Mouse (Mus musculus): ENCODE data around the gene Gm9789. TPM values are rescaled to one million over a fixed set of nuclear protein-coding genes. Genes with fewer than 3 reads are reported as not detected.

The Gm9789 gene
- not detected for polyA plus RNA-seq (2014; fragmentation: Illumina TruSeq; extraction: RNeasy Lipid Tissue Mini Kit (QIAGEN cat#74804); ENCODE audit: low read depth, low replicate concordance)

DNA sequence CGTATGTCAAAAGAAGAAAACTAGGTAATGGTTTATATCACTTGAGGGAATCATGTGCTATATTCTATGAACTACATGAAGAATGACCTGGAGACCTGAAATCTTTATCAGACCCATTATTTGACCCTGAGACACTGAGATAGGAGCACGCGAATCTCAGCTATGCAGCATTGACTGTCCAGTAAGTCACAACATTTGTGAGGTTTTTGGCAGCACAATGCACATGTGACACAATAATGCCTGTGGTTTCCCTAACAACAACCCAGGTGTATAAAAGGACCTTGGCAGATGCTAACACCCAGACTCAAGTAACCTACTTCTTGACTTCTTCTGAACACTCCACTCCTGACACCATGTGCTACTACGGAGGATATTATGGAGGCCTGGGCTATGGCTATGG lies at the start of gene Gm9789:
Gm9789 (plus strand) TSS at position 301 of the 400 bp plus-strand sequence.

DNA sequence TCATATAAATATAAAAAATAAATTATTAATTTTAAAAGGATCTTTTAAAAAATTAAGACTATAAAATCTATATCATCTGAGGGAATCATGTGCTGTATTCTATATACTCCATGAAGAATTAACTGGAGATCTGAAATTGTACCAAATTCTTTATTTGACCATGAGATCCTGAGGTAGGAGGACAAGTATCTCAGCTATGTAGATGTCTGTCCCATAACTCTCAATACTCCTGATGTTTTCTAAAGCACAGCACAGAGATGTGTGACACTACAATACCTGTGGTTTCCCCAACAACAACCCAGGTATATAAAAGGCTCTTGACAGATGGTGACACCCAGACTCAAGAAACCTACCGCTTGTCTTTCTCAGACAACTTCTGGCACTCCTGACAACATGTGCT lies 17.2 kb upstream of the Gm9789 start, which contains the start of gene Gm6358:
Gm6358 (plus strand) TSS at position 301 of the 400 bp plus-strand sequence.

DNA sequence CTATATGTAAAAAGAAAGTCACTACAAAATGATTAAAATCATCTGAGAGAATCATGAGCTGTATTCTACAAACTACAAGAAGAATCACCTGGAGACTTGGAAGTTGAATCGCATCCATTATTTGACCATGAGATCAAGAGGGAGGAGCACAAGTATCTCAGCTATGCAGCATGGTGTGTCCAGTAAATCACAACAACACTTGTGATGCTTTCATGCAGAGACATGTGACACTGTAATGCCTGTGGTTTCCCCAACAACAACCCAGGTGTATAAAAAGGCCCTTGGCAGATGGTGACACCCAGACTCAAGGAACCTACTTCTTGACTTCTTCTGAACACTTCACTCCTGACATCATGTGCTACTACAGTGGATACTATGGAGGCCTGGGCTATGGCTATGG lies 7.0 kb upstream of the Gm9789 start, which contains the start of gene Gm10061:
Gm10061 (plus strand) TSS at position 301 of the 400 bp plus-strand sequence.

DNA sequence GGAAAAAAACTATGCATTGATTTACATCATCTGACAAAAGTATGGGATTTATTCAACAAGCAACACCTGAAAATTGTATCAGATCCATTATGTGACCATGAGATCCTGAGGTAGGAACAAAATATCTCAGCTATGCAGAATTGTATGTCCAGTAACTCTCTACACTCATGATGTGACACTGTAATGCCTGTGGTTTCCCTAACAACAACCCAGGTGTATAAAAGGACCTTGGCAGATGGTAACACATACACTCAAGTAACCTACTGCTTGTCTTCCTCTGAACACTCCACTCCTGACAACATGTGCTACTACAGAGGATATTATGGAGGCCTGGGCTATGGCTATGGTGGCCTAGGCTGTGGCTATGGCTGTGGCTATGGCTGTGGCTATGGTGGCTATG lies 11.4 kb downstream of the Gm9789 start, which contains the start of gene Gm7735:
Gm7735 (plus strand) TSS at position 301 of the 400 bp plus-strand sequence.

DNA sequence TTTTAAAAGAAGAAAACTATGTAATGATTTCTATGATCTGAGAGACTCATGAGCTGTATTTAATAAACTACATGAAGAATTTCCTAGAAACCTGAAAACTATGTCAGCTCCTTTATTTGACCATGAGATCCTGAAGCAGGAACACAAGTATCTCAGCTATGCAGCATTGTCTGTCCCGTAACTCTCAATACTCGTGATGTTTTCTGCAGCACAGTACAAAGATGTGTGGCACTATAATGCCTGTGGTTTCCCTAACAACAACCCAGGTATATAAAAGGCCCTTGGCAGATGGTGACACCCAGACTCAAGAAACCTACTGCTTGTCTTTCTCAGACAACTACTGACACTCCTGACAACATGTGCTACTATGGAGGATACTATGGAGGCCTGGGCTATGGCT lies 16.7 kb downstream of the Gm9789 start, which contains the start of gene 1110057P08Rik:
1110057P08Rik (plus strand) TSS at position 301 of the 400 bp plus-strand sequence.

DNA sequence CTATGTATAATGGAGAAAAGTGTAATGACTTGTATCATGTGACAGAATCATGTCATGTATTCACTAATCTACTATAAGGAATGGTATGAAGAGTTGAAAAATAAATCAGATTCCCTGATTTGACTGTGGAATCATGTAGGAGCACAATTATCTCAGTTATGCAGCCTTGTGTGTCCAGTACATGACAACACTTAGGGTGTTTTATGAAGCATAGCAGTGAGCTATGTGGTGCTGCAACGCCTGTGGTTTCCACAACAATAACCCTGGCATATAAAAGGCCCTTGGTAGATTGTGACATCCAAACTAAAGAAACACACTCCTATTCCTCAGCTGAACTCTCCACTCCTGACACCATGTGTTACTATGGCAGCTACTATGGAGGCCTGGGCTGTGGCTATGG lies 47.8 kb downstream of the Gm9789 start, which contains the start of gene Krtap20-2:
Krtap20-2 (plus strand) TSS at position 301 of the 400 bp plus-strand sequence.

Other genes with a start within 250 kb of the Gm9789 start
- gene Krtap19-9b, start 225.7 kb upstream of the Gm9789 start, polyA plus RNA-seq (2014; fragmentation: Illumina TruSeq; extraction: RNeasy Lipid Tissue Mini Kit (QIAGEN cat#74804); ENCODE audit: low read depth, low replicate concordance), result not detected
- gene Krtap16-3, start 195.1 kb upstream of the Gm9789 start, polyA plus RNA-seq (2014; fragmentation: Illumina TruSeq; extraction: RNeasy Lipid Tissue Mini Kit (QIAGEN cat#74804); ENCODE audit: low read depth, low replicate concordance), result not detected
- gene Krtap22-2, start 147.2 kb upstream of the Gm9789 start, polyA plus RNA-seq (2014; fragmentation: Illumina TruSeq; extraction: RNeasy Lipid Tissue Mini Kit (QIAGEN cat#74804); ENCODE audit: low read depth, low replicate concordance), result not detected
- gene Gm10229, start 142.7 kb upstream of the Gm9789 start, polyA plus RNA-seq (2014; fragmentation: Illumina TruSeq; extraction: RNeasy Lipid Tissue Mini Kit (QIAGEN cat#74804); ENCODE audit: low read depth, low replicate concordance), result not detected
- gene Krtap6-1, start 126.3 kb upstream of the Gm9789 start, polyA plus RNA-seq (2014; fragmentation: Illumina TruSeq; extraction: RNeasy Lipid Tissue Mini Kit (QIAGEN cat#74804); ENCODE audit: low read depth, low replicate concordance), result not detected
- not detected for gene Gm10228, start 116.5 kb upstream of the Gm9789 start, polyA plus RNA-seq (2014; fragmentation: Illumina TruSeq; extraction: RNeasy Lipid Tissue Mini Kit (QIAGEN cat#74804); ENCODE audit: low read depth, low replicate concordance)
- not detected for gene Krtap6-5, start 110.1 kb upstream of the Gm9789 start, polyA plus RNA-seq (2014; fragmentation: Illumina TruSeq; extraction: RNeasy Lipid Tissue Mini Kit (QIAGEN cat#74804); ENCODE audit: low read depth, low replicate concordance)
- not detected for gene 1110025L11Rik, start 94.0 kb upstream of the Gm9789 start, polyA plus RNA-seq (2014; fragmentation: Illumina TruSeq; extraction: RNeasy Lipid Tissue Mini Kit (QIAGEN cat#74804); ENCODE audit: low read depth, low replicate concordance)
- gene Krtap6-3, start 73.9 kb upstream of the Gm9789 start, polyA plus RNA-seq (2014; fragmentation: Illumina TruSeq; extraction: RNeasy Lipid Tissue Mini Kit (QIAGEN cat#74804); ENCODE audit: low read depth, low replicate concordance), result not detected
- not detected for gene Gm6358, start 17.1 kb upstream of the Gm9789 start, polyA plus RNA-seq (2014; fragmentation: Illumina TruSeq; extraction: RNeasy Lipid Tissue Mini Kit (QIAGEN cat#74804); ENCODE audit: low read depth, low replicate concordance)
- not detected for gene Gm10061, start 6.9 kb upstream of the Gm9789 start, polyA plus RNA-seq (2014; fragmentation: Illumina TruSeq; extraction: RNeasy Lipid Tissue Mini Kit (QIAGEN cat#74804); ENCODE audit: low read depth, low replicate concordance)
- gene Gm7735, start 11.5 kb downstream of the Gm9789 start, polyA plus RNA-seq (2014; fragmentation: Illumina TruSeq; extraction: RNeasy Lipid Tissue Mini Kit (QIAGEN cat#74804); ENCODE audit: low read depth, low replicate concordance), result not detected
- not detected for gene 1110057P08Rik, start 16.8 kb downstream of the Gm9789 start, polyA plus RNA-seq (2014; fragmentation: Illumina TruSeq; extraction: RNeasy Lipid Tissue Mini Kit (QIAGEN cat#74804); ENCODE audit: low read depth, low replicate concordance)
- gene Krtap20-2, start 47.9 kb downstream of the Gm9789 start, polyA plus RNA-seq (2014; fragmentation: Illumina TruSeq; extraction: RNeasy Lipid Tissue Mini Kit (QIAGEN cat#74804); ENCODE audit: low read depth, low replicate concordance), result not detected
- gene Krtap21-1, start 245.9 kb downstream of the Gm9789 start, polyA plus RNA-seq (2014; fragmentation: Illumina TruSeq; extraction: RNeasy Lipid Tissue Mini Kit (QIAGEN cat#74804); ENCODE audit: low read depth, low replicate concordance), result not detected